Mouse (Mus musculus) kidney, postnatal 14 days (tissue): ENCODE results near the gene Zdhhc19.

Source experiments
- DNase-seq: peaks from one replicate; pipeline ENCODE4 v3.0.0; 2022; ENCODE audit warnings: mixed read lengths

Gene Zdhhc19

GRCm38 (mm10) chr16:32495965-32496364 lies at the start of gene Zdhhc19:
Zdhhc19 (plus strand) TSS chr16:32496265.
- no peak for DNase-seq

- no peak for DNase-seq
Measured at GRCm38 (mm10) chr16:32446563-32447138, 49.4 kb upstream of the Zdhhc19 start.

- no peak for DNase-seq
Measured at GRCm38 (mm10) chr16:32449665-32450064, 46.4 kb upstream of the Zdhhc19 start.

- no peak for DNase-seq
Measured at GRCm38 (mm10) chr16:32450133-32450532, 45.9 kb upstream of the Zdhhc19 start.

GRCm38 (mm10) chr16:32453102-32453501 lies 43.0 kb upstream of the Zdhhc19 start:
- no peak for DNase-seq

- no peak for DNase-seq
Measured at GRCm38 (mm10) chr16:32454646-32455045, 41.4 kb upstream of the Zdhhc19 start.

GRCm38 (mm10) chr16:32456086-32456485 lies 40.0 kb upstream of the Zdhhc19 start:
- DNase-seq = no peak

- DNase-seq = no peak
Measured at GRCm38 (mm10) chr16:32456761-32457160, 39.3 kb upstream of the Zdhhc19 start.

GRCm38 (mm10) chr16:32457589-32458386 lies 38.3 kb upstream of the Zdhhc19 start:
- peak; percentile 85 for DNase-seq

GRCm38 (mm10) chr16:32460518-32460917 lies 35.5 kb upstream of the Zdhhc19 start:
- DNase-seq = no peak

- no peak for DNase-seq
Measured at GRCm38 (mm10) chr16:32461713-32462112, 34.4 kb upstream of the Zdhhc19 start.

- DNase-seq = no peak
Measured at GRCm38 (mm10) chr16:32462950-32463349, 33.1 kb upstream of the Zdhhc19 start.

- no peak for DNase-seq
Measured at GRCm38 (mm10) chr16:32463426-32463825, 32.6 kb upstream of the Zdhhc19 start.

- no peak for DNase-seq
Measured at GRCm38 (mm10) chr16:32464908-32465307, 31.2 kb upstream of the Zdhhc19 start.

GRCm38 (mm10) chr16:32468488-32468887 lies 27.6 kb upstream of the Zdhhc19 start:
- DNase-seq = no peak

- no peak for DNase-seq
Measured at GRCm38 (mm10) chr16:32469404-32470105, 26.5 kb upstream of the Zdhhc19 start.

GRCm38 (mm10) chr16:32472276-32473015 lies 23.6 kb upstream of the Zdhhc19 start:
- peak; percentile 32 for DNase-seq

GRCm38 (mm10) chr16:32477315-32477714 lies 18.8 kb upstream of the Zdhhc19 start:
- no peak for DNase-seq

GRCm38 (mm10) chr16:32479415-32479814 lies 16.6 kb upstream of the Zdhhc19 start:
- DNase-seq = no peak

- DNase-seq = peak; percentile 76
Measured at GRCm38 (mm10) chr16:32484431-32484871, 11.6 kb upstream of the Zdhhc19 start.

- no peak for DNase-seq
Measured at GRCm38 (mm10) chr16:32485209-32485608, 10.9 kb upstream of the Zdhhc19 start.

GRCm38 (mm10) chr16:32486046-32486445 lies 10.0 kb upstream of the Zdhhc19 start:
- DNase-seq = no peak
